Mouse (Mus musculus) mouse embryonic stem cell (cell line): ENCODE results near the gene 1700017B05Rik.
"Not testable (repeated sequence)": the region's sequence is repeated elsewhere in the genome, so short reads cannot be mapped to it uniquely, and the experiment has no call there.

ENCODE experiments used
- in situ Hi-C, 2 experiments: fragments of 300-500 bp; cut with MboI; formaldehyde crosslinking; loops; 1 replicate in 1 of 2; 3 replicates in 1 of 2; pipeline ENCODE4 v1.14.3; 2019 to 2020; ENCODE audit warnings: low sequenced_read_pairs in 2 of 2, low pct_unique_long_range_greater_than_20kb in 1 of 2, mixed read lengths in 1 of 2; ENCODE audit not compliant: unreplicated experiment in 1 of 2

The 1700017B05Rik gene

GRCm38 (mm10) chr9:57229726-57230125 is 32.7 kb downstream of the 1700017B05Rik start:
- in situ Hi-C loops, result no loop called here

GRCm38 (mm10) chr9:57228186-57228585 is 34.2 kb downstream of the 1700017B05Rik start:
- in situ Hi-C loops, result no loop called here

GRCm38 (mm10) chr9:57227203-57227602 is 35.2 kb downstream of the 1700017B05Rik start:
- in situ Hi-C loops, result no loop called here

GRCm38 (mm10) chr9:57226628-57227122 is 35.7 kb downstream of the 1700017B05Rik start:
- in situ Hi-C loops, result not testable (repeated sequence)

- in situ Hi-C loops, result no loop called here
Measured at GRCm38 (mm10) chr9:57225780-57226627, 36.4 kb downstream of the 1700017B05Rik start.

GRCm38 (mm10) chr9:57223341-57223740 is 39.1 kb downstream of the 1700017B05Rik start:
- in situ Hi-C loops, result no loop called here

GRCm38 (mm10) chr9:57220356-57220755 is 42.1 kb downstream of the 1700017B05Rik start:
- in situ Hi-C loops, result no loop called here

DNA sequence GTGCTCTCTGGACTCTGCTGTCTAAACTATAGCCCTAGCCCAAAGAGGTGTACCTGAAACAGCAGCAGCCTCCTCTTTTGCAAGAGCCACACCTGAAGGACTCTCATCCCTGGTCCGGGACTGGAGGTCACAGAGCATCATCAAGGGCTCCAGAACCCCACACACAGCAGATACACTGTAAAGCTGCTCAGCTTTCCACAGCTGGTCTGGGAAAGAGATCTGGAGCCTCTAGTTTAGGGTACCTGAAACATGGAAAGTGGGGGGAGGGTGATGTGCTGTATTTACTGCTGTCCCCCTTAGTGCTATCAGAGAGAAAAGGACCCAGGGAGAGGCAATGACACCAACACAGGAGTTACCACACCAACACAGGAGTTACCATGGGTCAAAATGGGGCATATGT is 42.9 kb downstream of the 1700017B05Rik start:
- in situ Hi-C loops, result loop anchor here (10.0 kb wide), 2 partner anchors 55 to 325 kb away; no protein-coding TSS in a partner anchor

DNA sequence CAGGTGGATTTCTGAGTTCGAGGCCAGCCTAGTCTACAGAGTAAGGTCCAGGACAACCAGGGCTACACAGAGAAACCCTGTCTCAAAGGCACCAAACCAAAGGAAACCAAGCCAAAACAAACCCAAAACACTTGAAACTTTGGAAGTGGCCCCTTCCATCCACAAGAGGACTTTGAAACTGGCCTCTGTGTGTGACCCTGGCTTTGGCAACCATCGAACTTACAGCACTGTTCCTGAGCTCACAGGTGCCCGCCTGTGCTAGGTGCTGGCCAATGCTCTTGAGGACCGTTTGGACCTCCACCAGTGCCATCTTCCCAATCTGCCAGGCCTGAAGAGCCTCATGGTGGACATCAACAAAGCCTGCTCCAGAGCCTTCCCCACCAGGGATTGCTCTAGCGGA is 43.6 kb downstream of the 1700017B05Rik start:
- in situ Hi-C loops, result loop anchor here (10.0 kb wide), 2 partner anchors 54 to 324 kb away; no protein-coding TSS in a partner anchor

- in situ Hi-C loops, result loop anchor here (10.0 kb wide), 2 partner anchors 52 to 322 kb away; no protein-coding TSS in a partner anchor
Measured at GRCm38 (mm10) chr9:57217220-57217619, 45.2 kb downstream of the 1700017B05Rik start.

DNA sequence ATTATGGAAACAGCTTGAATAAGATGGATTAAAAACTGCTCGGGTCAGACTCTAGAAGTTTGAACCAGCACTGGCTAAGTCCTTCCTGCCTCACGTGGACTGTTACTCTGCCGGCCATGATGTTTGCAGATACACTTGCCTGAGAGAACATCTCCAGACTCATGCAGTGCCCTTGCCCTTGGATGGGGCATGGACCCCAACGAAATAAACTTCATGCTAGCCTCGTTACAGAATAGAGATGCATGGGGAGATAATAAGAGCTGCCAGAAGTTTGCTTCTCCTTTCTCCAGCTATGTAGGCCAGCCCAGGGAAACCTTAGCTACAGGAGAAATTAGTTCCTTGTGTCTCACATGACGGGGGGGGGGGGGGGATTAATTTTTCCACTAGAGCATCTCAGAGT is 47.9 kb downstream of the 1700017B05Rik start:
- in situ Hi-C loops, result loop anchor here (10.0 kb wide), 2 partner anchors 50 to 320 kb away; no protein-coding TSS in a partner anchor

GRCm38 (mm10) chr9:57212448-57213222 is 49.8 kb downstream of the 1700017B05Rik start:
- in situ Hi-C loops, result loop anchor here (10.0 kb wide), 2 partner anchors 48 to 318 kb away; no protein-coding TSS in a partner anchor

- in situ Hi-C loops, result loop anchor here in 1 of 2 experiments (5.0 kb wide), 1 partner anchor 52 kb away; the partner anchor contains the start of gene Commd4
Measured at GRCm38 (mm10) chr9:57209316-57209715, 53.1 kb downstream of the 1700017B05Rik start.

DNA sequence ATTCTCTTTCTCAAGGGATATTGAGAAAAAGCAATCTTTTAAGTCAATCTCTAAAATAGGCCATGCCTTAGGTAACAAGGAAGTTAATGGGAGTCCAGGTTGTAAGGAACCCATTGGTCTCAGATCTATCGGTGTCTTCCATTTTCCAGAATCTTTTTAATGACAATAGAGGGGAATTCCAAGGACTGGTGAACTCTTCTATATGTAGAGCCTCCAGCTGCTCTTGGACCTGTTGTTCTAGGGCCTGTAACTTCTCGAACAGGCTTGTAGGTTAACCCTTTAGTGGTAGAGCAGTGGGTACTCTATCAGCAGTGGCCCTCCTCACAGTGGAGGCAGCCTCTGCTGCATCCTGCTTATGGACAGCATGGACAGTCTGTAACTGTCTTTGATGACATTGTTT is 55.5 kb downstream of the 1700017B05Rik start:
- in situ Hi-C loops, result loop anchor here in 1 of 2 experiments (5.0 kb wide), 1 partner anchor 50 kb away; the partner anchor contains the start of gene Commd4

DNA sequence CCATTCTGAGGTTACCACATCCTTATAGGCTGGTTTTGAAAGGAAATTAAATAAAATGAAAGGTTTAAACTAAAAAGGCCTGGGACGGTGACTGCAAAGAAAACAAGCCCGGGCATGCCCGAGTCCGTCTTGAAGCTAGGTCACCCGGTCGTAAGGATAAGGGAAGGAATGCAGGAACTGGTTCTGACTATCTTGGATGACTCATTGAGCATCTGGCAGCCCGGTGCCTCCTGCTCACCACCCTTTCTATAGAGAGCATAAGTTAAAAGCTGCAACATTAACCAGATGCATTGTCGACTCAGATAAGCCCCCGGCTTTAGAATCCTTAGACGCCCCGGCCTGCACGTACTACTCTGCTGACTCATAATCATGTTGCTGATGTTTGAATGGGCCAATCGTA is 58.8 kb downstream of the 1700017B05Rik start:
- in situ Hi-C loops, result not testable (repeated sequence)
